Mouse (Mus musculus): ENCODE results near the gene Slc29a3.

DNA sequence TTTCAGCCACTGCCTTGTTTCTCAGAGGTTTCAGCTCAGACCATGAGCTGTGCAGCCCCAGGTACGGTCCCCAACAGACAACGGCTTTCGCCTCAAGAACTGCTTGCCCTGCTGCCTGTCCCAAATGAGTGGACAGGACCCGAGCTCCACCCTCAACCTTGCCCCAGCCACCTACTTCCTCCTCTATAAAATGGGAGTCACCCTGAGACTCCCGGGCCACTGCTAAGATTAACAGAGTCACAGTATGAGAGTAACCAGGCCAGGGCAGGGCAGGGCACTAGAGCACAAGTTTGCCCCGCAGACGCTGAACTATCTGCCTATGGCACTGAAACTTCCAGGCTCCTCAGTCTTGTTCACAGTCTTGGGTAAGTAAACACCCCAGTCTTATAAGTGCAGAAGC, 43.9 kb upstream of the Slc29a3 start:
- TF ChIP-seq CTCF (IDR thresholded peaks at IDR 0.05; ENCODE audit: low read depth) (no peak), EP300 (IDR thresholded peaks at IDR 0.05; ENCODE audit: low read depth) (no peak)

Measured in liver, postnatal 0 days (tissue).